Mouse (Mus musculus): ENCODE measurements at regions not wholly inside any gene's neighbourhood (a gene's known extent, or its start where the extent isn't known, plus 50 kb on each side); places are given as distances from the start of the nearest gene placed in this dataset.

DNA sequence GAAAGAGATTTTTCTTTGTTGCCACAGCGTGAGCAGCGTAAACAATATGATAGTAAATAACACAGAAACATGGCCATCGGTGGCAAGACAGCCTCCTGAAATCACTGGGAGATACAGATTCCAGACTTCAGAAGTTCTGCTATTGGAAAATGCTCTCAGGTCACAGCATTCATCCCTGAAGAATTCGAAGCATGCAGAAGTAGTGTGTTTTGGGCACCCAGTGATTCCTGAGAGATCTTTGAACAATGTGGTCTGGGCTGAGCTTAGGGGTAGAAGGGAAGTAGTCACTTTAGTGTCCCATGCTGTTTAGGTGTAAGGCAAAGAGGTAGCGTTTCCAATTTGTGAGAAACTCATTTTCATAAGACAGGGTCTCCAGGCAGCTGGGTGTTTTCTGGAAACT is 126.3 kb upstream of the Tom1l1 start:
- TF ChIP-seq POLR2A (IDR thresholded peaks at IDR 0.05; ENCODE audit: low read depth, low read length) (no peak), CTCF (IDR thresholded peaks at IDR 0.05; ENCODE audit: borderline replicate concordance, insufficient read depth, low read length) (no peak)

Data from embryonic fibroblast, embryonic 13.5 days (primary cell).